Mouse (Mus musculus): ENCODE measurements around the gene Gdf7.

- TF ChIP-seq POLR2AphosphoS5 (IDR thresholded peaks at IDR 0.05; ENCODE audit: insufficient replicate concordance, low read depth, low read length) (no peak), CTCF (IDR thresholded peaks at IDR 0.05; ENCODE audit: low read depth, low read length) (no peak)
Measured at GRCm38 (mm10) chr12:8325943-8326522, 24.3 kb upstream of the Gdf7 start.
